Mouse (Mus musculus): ENCODE measurements around the gene Pgpep1.

The Pgpep1 gene

GRCm38 (mm10) chr8:70630532-70631381 is 29.4 kb downstream of the Pgpep1 start:
- DNase-seq = no peak

- DNase-seq = peak; percentile 96
These were observed 30.3 kb downstream of the Pgpep1 start for GRCm38 (mm10) chr8:70629574-70630531.

- no peak for DNase-seq
These were observed 31.1 kb downstream of the Pgpep1 start for GRCm38 (mm10) chr8:70628986-70629490.

GRCm38 (mm10) chr8:70627041-70627440 is 33.1 kb downstream of the Pgpep1 start:
- DNase-seq = no peak

- no peak for DNase-seq
These were observed 35.1 kb downstream of the Pgpep1 start for GRCm38 (mm10) chr8:70625104-70625503.

- DNase-seq = no peak
These were observed 38.0 kb downstream of the Pgpep1 start for GRCm38 (mm10) chr8:70622220-70622619.

GRCm38 (mm10) chr8:70618888-70619334 is 41.3 kb downstream of the Pgpep1 start:
- DNase-seq = no peak

- no peak for DNase-seq
These were observed 42.2 kb downstream of the Pgpep1 start for GRCm38 (mm10) chr8:70617985-70618384.

GRCm38 (mm10) chr8:70616645-70617044 is 43.5 kb downstream of the Pgpep1 start:
- DNase-seq = no peak

GRCm38 (mm10) chr8:70615894-70616293 is 44.3 kb downstream of the Pgpep1 start, which contains the start of gene Lrrc25:
TSS of gene Lrrc25 (plus strand) at chr8:70616155.
- no peak for DNase-seq

GRCm38 (mm10) chr8:70615281-70615680 is 44.9 kb downstream of the Pgpep1 start:
- no peak for DNase-seq

GRCm38 (mm10) chr8:70614469-70614868 is 45.7 kb downstream of the Pgpep1 start:
- DNase-seq = no peak

GRCm38 (mm10) chr8:70613763-70614162 is 46.4 kb downstream of the Pgpep1 start:
- no peak for DNase-seq

- DNase-seq = peak; percentile 87
These were observed 48.3 kb downstream of the Pgpep1 start for GRCm38 (mm10) chr8:70611849-70612248.

- DNase-seq = peak; percentile 76
These were observed 49.1 kb downstream of the Pgpep1 start for GRCm38 (mm10) chr8:70610796-70611771.

GRCm38 (mm10) chr8:70609849-70610795 is 50.1 kb downstream of the Pgpep1 start:
- DNase-seq = peak; percentile 35

GRCm38 (mm10) chr8:70609368-70609848 is 50.8 kb downstream of the Pgpep1 start:
- DNase-seq = peak; percentile 40

GRCm38 (mm10) chr8:70608749-70609367 is 51.3 kb downstream of the Pgpep1 start, which contains the start of gene Ssbp4:
TSS of gene Ssbp4 (minus strand) at chr8:70608872.
- DNase-seq = no peak

GRCm38 (mm10) chr8:70607898-70608748 is 52.1 kb downstream of the Pgpep1 start:
- DNase-seq = peak; percentile 55
